Mouse (Mus musculus) kidney, postnatal 0 days (tissue): ENCODE measurements at regions not wholly inside any gene's neighbourhood (a gene's known extent, or its start where the extent isn't known, plus 50 kb on each side); places are given as distances from the start of the nearest gene placed in this dataset.
A peak's percentile ranks its signal among the peaks of the same experiment; 100 is the strongest.

Experiments
- ATAC-seq: fragments of 200-750 bp; cut with Nextera tagmentation; replicated peaks from 2 replicates; pipeline ENCODE4 v1.8.0; 2017; ENCODE audit warnings: low read depth, moderate number of reproducible peaks, moderate TSS enrichment, moderate library complexity; ENCODE audit not compliant: low FRiP score
- DNase-seq: peaks from one replicate; pipeline ENCODE4 v3.0.0-alpha.2; 2016; ENCODE audit warnings: low spot score
- H3K27ac ChIP-seq: fragments of 300-500 bp; sonication (generic); 2 replicates; pipeline ENCODE4 v1.5.1; 2014; ENCODE audit warnings: mild to moderate bottlenecking
- H3K27me3 ChIP-seq: fragments of 300-500 bp; sonication (generic); 2 replicates; pipeline ENCODE4 v1.6.1; 2014; ENCODE audit warnings: low read length, mixed read lengths; ENCODE audit not compliant: insufficient read depth
- H3K36me3 ChIP-seq: fragments of 300-500 bp; sonication (generic); 2 replicates; pipeline ENCODE4 v1.6.1; 2014; ENCODE audit warnings: low read length, mixed read lengths; ENCODE audit not compliant: insufficient read depth
- H3K4me1 ChIP-seq: fragments of 300-500 bp; sonication (generic); replicated peaks from 2 replicates; pipeline ENCODE4 v1.6.1; 2014; ENCODE audit warnings: antibody characterized with exemption, low read length, mixed read lengths; ENCODE audit not compliant: insufficient read depth
- H3K4me2 ChIP-seq: fragments of 300-500 bp; sonication (generic); 2 replicates; pipeline ENCODE4 v1.6.1; 2014; ENCODE audit warnings: mild to moderate bottlenecking, low read length, moderate library complexity, mixed read lengths
- H3K4me3 ChIP-seq: fragments of 300-500 bp; sonication (generic); replicated peaks from 2 replicates; pipeline ENCODE4 v1.5.1; 2014; ENCODE audit warnings: low read depth, low read length
- H3K9ac ChIP-seq: fragments of 300-500 bp; sonication (generic); 2 replicates; pipeline ENCODE4 v1.6.1; 2014; ENCODE audit warnings: low read depth, low read length
- H3K9me3 ChIP-seq: fragments of 300-500 bp; sonication (generic); replicated peaks from 2 replicates; pipeline ENCODE4 v1.6.1; 2016; ENCODE audit warnings: low read length, inconsistent platforms, mixed read lengths
- CTCF ChIP-seq: IDR thresholded peaks from 2 replicates; pipeline ENCODE4 v1.5.1; 2016; ENCODE audit warnings: antibody characterized with exemption, low read depth, mild to moderate bottlenecking, moderate library complexity
- WGBS: fragments of 180-500 bp; shearing (Covaris S2); extraction: QIAGEN DNeasy Blood & Tissue Kit; methylation state at CpG from one replicate; pipeline ENCODE4 v1.1.7; 2014; 5-methylcytosine and 5-hydroxymethylcytosine counted together

DNA sequence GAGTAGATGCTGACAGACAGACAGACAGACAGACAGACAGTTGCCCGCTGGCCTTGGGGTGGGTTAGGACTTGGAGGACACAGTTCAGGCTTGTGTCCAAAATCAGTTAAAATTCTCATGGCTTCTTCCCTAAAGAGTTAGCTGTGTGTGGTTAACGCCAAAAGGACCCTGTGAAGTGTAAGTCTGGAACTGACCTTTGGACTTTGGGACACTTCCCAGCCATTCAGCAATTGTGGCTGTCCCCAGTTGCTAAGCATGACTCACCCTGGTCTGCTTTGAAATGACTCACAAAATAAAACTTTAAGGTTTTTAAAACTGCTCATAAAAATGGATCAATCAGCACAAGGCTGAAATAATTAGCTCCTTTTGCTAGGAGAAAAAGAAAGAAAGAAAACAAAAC, 220.5 kb upstream of the Vstm2b start:
- TF ChIP-seq CTCF, result no peak
- H3K27ac ChIP-seq, result no peak overlapping the region
- H3K4me1 ChIP-seq, result 0 out of 2 replicates have a peak, but pooled peaks cover 4% of the 10 kb centered on the region
- H3K36me3 ChIP-seq, result no peaks in the 10 kb centered on the region
- ATAC-seq (no peak; the same call in 1 of the 2 replicates), DNase-seq (peak; percentile 52)
- no peak overlapping the region for H3K4me2 ChIP-seq
- H3K9me3 ChIP-seq, result no peaks in the 10 kb centered on the region
- no peaks in the 10 kb centered on the region for H3K27me3 ChIP-seq
- H3K4me3 ChIP-seq, result no peak overlapping the region
- 52% methylated on average over 2 of the region's 2 CpGs for WGBS
- H3K9ac ChIP-seq, result no peak overlapping the region

DNA sequence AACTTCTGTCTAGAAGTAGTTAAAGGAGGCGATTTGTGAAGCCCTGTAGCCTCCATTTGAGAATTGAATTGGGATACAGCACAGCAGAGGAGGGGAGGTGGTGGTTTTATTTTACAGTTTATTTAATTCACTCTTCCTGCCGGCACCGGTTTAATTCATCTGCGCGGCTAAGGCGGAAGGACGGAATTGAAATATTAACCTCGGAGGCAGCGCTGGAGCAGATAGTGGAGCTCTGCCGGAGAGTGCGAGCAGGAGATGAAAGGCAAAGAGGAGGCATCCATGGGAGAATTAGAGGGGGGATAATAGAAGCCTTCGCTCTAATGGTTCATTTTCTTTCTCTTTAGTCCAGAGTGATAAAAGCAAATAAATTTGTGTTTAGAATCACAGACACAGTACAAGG, 217.6 kb upstream of the Vstm2b start:
- H3K36me3 ChIP-seq, result no peaks in the 10 kb centered on the region
- H3K27ac ChIP-seq, result no peak overlapping the region
- H3K4me2 ChIP-seq, result peak overlapping the region; percentile 24; the same call in 1 of the 2 replicates
- DNase-seq (peak; percentile 53), ATAC-seq (no peak)
- H3K27me3 ChIP-seq, result no peaks in the 10 kb centered on the region
- 0 out of 2 replicates have a peak, but pooled peaks cover 8% of the 10 kb centered on the region for H3K4me1 ChIP-seq
- no peak for TF ChIP-seq CTCF
- WGBS, result 34% methylated on average over 12 of the region's 12 CpGs
- H3K4me3 ChIP-seq, result no peak overlapping the region
- H3K9me3 ChIP-seq, result no peaks in the 10 kb centered on the region
- H3K9ac ChIP-seq, result no peak overlapping the region

DNA sequence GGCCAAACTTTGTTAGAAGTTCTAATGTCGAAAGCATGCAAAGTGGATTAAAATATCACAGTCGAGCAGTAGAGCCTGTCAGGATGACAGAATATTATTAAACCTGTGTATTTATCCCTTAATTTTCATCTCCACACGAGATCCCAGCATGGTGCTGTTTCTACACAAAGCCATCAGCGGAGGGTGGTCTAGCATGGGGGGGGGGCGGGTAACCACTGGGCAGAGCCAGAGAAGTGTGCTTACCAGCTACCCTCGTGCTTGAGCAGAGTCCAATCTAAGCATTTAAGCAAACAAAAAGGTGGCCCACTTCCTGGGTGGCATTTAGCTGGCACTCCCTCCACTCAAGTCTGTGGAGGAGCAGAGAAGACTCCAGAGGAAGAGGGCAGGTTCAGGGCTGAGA, 217.1 kb upstream of the Vstm2b start:
- 44% methylated on average over 6 of the region's 6 CpGs for WGBS
- Histone ChIP-seq H3K36me3 (no peaks in the 10 kb centered on the region), H3K27ac (no peak overlapping the region), H3K9me3 (no peaks in the 10 kb centered on the region), H3K9ac (no peak overlapping the region), H3K4me2 (no peak overlapping the region), H3K27me3 (no peaks in the 10 kb centered on the region), H3K4me3 (no peak overlapping the region), H3K4me1 (0 out of 2 replicates have a peak, but pooled peaks cover 8% of the 10 kb centered on the region)
- no peak for TF ChIP-seq CTCF
- no peak for ATAC-seq
- DNase-seq, result no peak

DNA sequence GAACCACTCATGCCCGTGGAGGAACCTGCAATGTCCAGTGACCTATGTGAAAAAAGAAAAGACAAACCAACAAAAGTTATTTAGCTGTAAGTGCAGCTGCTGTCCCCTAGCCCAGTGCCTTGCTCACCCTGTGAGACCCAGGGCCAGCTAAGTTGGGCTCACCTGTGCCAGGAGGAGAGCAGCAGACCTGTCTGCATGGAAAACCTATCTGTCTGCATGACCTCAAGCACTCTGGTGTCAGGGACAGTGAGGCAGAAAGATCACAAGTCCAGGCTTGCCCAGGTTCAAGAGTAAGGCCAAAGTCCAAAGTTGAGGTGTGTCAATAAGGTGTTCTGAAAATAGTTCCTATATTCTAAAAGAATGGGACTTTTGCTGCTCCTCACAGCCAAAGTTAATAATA, 215.0 kb upstream of the Vstm2b start:
- no peak for DNase-seq
- no peak overlapping the region for H3K4me2 ChIP-seq
- no peaks in the 10 kb centered on the region for H3K27me3 ChIP-seq
- no peak overlapping the region for H3K9ac ChIP-seq
- H3K4me3 ChIP-seq, result no peak overlapping the region
- peak overlapping the region; percentile 72 for H3K27ac ChIP-seq
- peak; percentile 70 for ATAC-seq
- no peak for TF ChIP-seq CTCF
- H3K36me3 ChIP-seq, result no peaks in the 10 kb centered on the region
- H3K4me1 ChIP-seq, result 0 out of 2 replicates have a peak, but pooled peaks cover 8% of the 10 kb centered on the region
- 34% methylated on average over 1 of the region's 1 CpGs for WGBS
- H3K9me3 ChIP-seq, result no peaks in the 10 kb centered on the region

DNA sequence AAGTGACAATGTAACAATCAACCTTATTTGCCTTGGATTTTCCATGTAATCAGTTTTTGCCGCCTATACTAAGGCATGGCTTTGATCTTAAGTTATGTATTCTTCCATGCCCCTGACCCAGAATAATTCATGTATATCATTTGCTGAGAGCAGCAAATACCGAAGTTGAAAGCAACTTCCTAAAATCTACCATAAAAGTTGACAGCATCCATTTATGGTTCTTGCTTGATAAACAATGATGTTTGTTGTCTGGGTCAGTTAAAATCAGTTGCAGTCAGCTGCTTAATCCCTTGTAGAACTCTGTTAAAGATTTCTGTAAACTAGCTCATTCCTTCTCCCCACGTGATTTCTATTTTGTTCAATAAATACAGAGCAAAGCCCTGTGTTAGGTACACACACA, 214.5 kb upstream of the Vstm2b start:
- 35% methylated on average over 3 of the region's 3 CpGs for WGBS
- ATAC-seq, result peak; percentile 48

DNA sequence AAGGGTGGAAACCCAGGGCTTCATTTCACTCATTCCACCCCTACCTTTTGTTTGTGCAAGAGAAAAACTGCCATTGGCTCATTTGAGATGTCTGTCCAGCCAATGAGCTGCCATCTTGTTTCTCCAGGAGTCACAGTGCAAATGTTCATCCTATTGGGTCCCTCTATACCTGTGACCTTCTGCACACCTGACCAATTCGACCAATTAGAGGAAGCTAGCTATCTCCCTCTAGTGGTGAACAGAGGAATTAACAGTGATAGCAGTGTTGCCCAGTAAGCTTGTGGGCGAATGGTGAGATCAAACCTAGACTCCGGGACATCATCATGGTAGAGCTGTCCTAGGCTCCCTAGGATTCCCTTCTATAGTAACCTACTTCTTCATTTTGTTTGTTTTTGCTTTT, 211.1 kb upstream of the Vstm2b start:
- no peak overlapping the region for H3K4me2 ChIP-seq
- peak; percentile 49; the same call in 1 of the 2 replicates for TF ChIP-seq CTCF
- ATAC-seq (no peak), DNase-seq (no peak)
- no peak overlapping the region for H3K4me3 ChIP-seq
- no peak overlapping the region for H3K9ac ChIP-seq
- 91% methylated on average over 3 of the region's 3 CpGs for WGBS
- H3K36me3 ChIP-seq, result no peaks in the 10 kb centered on the region
- H3K27ac ChIP-seq, result no peak overlapping the region
- 0 out of 2 replicates have a peak, but pooled peaks cover 4% of the 10 kb centered on the region for H3K4me1 ChIP-seq
- no peaks in the 10 kb centered on the region for H3K9me3 ChIP-seq
- no peaks in the 10 kb centered on the region for H3K27me3 ChIP-seq

More for the DNA sequence above, 214.5 kb upstream of the Vstm2b start:
- Histone ChIP-seq H3K9me3 (no peaks in the 10 kb centered on the region), H3K27ac (0 out of 2 replicates have a peak overlapping the region, but pooled peaks have one; percentile 31), H3K4me3 (no peak overlapping the region), H3K27me3 (no peaks in the 10 kb centered on the region), H3K9ac (no peak overlapping the region), H3K4me1 (0 out of 2 replicates have a peak, but pooled peaks cover 8% of the 10 kb centered on the region), H3K4me2 (no peak overlapping the region), H3K36me3 (no peaks in the 10 kb centered on the region)
- no peak for TF ChIP-seq CTCF
- peak; percentile 82 for DNase-seq

DNA sequence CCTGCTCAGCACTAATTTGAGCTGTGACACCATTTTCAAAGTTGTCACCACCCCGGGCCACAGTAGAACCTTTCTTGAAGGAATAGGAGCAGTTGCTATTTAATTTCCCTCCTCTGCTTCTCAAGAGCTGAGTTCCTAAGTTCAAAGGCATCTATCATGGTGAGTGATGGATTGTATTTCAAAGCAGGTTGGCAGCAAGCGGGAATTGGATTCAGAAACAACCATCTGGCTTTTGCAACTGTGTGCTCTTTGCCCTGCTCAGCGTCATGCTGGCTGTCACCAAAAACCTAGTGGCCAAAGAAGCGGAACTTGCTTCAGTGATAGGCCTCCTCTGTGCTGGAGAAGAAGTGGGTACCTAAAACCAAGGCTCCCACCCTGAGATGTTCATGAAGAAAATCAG, 209.6 kb upstream of the Vstm2b start:
- Histone ChIP-seq H3K36me3 (no peaks in the 10 kb centered on the region), H3K4me1 (no peaks in the 10 kb centered on the region), H3K9me3 (no peaks in the 10 kb centered on the region), H3K27ac (no peak overlapping the region), H3K27me3 (no peaks in the 10 kb centered on the region), H3K4me2 (no peak overlapping the region), H3K9ac (no peak overlapping the region), H3K4me3 (no peak overlapping the region)
- DNase-seq (no peak), ATAC-seq (no peak)
- WGBS, result 49% methylated on average over 4 of the region's 4 CpGs
- TF ChIP-seq CTCF, result no peak
